Mouse (Mus musculus) frontal cortex, postnatal 36 days (tissue): Measurements from ENCODE around the gene Gcnt7.

ENCODE experiments used
- DNase-seq, 2 experiments: peaks; one replicate each; pipeline ENCODE4 v3.0.0; 2022; ENCODE audit warnings: low spot score in 2 of 2

Gene Gcnt7

DNA sequence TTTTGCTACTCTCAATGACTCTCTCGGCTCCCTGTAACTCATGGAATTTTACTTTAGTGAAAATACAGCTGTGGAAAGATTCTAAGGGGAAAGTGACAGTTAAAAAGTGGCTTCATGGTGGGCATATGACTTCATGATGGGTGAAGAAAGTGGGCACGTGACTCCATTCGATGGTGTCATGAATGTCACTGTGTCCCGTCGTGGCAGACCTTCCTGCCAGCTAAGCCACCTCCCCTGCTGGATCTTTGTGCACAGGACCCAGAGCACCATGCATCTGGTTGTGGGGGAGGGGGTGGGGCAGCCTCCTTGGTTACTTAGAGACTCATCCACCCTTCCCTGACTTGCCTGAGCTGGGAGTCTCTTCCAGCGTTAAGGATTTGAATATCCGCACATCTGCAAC, 54.2 kb downstream of the Gcnt7 start:
- DNase-seq = no peak

DNA sequence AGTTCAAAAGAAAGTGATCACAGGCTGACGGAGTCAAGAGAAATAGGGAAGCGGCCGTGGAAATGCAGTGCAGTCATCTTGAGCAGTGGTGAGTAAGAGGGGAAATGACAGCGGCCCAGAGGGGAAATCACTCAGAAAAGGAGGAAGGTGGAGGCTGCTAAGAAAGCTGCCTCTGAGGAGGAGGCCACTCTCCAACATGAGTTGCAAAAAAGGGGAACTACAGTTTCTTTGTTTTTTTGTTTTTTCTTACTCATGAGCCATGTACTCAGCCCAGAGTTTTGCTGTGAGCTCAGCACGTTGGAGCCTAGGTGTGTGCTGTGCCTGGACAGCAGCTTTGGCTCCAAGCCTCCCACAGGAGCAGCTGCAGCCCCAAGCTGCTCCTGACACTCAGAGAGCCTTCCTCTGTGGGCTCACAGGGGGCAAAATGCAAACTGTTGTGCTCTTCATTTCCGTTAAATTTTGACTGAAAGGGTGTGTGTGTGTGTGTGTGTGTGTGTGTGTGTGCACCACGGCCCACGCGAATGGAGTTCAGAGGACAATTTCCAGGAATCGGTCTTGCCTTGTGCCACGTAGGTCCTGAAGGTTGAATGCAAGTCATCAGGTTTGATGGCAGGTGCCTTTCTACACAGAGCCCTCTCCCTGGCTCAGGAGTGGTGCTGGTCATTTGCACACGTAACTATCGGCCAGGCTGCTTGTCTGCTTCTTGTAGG, 57.1 kb downstream of the Gcnt7 start:
- no peak for DNase-seq
